Mouse (Mus musculus) adipocyte (in vitro differentiated cells): ENCODE measurements around the gene Yes1.
"Not testable (repeated sequence)": the region's sequence is repeated elsewhere in the genome, so short reads cannot be mapped to it uniquely, and the experiment has no call there.

ENCODE experiments used
- DNase-seq: peaks from one replicate; pipeline ENCODE4 v3.0.0-alpha.2; 2016; ENCODE audit warnings: low spot score

Yes1 gene

DNA sequence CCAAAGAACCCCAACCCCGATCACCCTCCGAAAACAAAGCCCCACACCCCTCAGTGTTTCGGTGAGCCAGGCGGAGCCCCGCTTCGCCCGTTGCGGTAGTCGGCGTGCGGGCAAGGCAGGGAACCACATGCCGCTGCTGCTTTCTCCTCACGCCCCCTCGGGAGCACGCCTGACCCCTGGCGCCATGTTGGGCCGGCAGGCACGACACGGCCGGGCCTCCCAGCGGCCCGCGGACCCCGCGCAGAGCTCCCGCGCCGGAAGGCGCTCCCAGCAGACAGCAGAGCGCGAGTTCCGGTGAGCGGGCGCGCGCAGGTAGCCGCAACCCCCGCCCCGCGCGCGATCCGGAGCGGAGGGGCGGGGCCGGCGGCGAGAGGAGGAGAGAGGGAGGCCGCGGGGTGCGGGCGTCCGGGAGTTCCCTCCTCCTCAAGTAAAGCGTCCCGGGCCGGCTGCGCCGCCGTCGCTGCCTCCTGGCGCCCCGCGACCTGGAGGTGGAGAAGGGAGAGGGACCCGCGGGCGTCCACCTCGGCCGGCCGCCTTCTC, at the start of gene Yes1:
TSS of gene Yes1 (plus strand) at position 371 of the 540 bp plus-strand sequence.
- peak; percentile 80 for DNase-seq

DNA sequence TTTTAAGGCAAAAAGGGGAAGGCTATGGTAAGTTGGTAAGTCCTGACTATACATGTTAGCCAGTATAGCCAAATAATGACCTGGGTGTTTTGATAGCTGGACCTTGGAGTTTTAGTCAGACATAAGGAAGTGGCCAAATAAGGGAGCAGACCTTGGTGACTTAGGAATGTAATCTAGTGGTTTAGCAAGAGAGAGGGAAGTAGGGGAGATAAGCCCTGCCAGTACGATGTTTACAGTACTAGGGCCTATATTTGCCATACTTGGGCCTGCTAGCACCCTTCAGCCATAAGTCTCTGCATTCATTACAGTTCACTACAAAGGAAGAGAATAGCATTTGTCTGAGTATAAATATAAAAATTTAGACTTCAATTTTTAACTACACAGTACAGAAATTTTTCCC, 46.3 kb upstream of the Yes1 start:
- DNase-seq, result no peak

DNA sequence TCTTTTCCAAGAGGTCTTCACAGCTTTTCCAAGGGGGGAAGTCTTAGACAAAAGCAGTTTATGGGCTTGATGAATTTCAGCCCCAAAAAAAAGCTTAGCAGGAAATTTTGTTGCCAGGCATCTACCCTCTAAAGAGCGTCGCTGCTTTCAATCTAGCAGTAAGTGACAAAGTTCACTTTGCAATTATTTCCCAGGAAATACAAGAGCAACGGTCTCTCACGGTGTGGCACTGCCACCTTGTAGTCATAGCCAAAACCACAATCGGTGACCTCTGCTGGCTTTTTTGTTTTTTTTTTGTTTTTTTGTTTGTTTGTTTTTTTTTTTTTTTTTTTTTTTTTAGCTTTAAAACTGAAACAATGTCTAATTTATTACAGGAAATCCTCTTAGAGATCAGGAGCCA, 39.2 kb upstream of the Yes1 start:
- no peak for DNase-seq

DNA sequence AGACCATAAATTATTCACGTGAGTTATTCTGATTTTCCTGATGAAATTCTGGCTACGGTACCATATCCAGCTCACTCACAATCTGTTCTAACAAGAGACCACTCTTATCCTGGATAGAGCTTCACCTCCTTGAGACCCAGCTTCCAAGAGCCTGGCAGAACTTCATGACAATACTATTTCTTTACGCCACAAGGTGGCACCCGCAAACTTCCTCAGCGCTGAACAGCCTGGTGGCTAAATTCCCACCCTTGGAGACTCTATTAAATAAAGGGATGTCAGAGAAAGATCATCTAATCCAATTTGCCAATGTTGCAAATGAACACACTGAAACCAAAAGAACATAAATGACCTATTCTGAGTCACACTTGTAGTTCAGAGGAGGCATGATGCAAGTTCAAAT, 22.8 kb upstream of the Yes1 start:
- DNase-seq, result peak; percentile 72

DNA sequence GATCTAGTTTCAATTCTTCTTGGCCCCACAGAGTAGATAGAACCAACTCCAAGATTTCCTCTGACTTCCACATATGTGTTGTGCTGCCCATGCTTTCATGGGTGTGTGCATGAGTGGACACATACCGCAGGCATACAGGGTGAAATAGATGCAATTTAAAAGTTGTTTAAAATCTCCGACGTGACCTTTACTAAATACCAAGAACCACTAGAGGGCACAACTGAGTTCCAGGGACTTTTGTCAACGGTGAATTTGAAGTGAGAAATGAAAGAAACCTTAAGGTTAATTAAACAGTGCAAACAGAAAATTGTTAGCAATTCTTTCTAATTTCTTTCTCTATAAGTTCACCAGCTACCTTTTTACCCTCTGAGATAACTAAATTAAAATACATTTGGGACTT, 17.2 kb upstream of the Yes1 start:
- peak; percentile 59 for DNase-seq

DNA sequence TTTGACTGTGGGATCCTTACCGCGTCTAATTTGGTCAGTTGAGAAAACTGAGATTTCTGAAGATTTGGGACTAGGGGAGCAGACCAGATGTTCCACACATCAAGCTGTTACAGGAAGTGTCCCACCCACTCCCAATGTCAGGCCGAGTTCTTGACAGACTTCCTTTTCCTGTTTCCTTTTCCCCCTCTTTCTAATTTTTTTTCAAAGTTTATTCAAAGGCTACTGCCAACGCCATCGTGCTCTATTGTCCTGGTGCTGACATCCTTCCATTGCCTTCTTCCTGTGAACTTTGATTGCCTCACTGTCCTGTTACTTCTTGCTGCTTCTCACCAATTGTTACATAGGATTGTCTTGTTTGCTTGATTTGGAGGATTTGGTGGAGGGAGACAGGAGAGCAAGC, 16.6 kb upstream of the Yes1 start:
- no peak for DNase-seq

DNA sequence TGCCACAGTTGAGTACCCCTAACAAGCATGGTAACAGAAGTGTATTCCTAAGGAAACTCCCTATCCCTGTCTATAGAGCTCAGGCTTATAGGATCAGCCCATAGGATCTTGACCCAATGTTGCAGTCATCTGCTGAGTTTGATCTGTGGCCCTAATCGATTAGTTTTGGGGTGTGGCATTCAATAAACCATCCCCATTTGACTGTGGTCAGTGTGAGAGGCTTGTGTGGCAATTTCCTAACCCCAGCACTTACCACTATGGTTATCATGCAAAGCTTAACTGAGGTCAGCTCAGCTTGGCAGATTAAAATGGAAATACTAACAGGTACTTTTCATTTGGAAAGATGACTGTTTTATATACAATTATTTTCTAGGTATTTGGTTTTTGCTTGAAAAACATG, 5.1 kb upstream of the Yes1 start:
- DNase-seq, result no peak

DNA sequence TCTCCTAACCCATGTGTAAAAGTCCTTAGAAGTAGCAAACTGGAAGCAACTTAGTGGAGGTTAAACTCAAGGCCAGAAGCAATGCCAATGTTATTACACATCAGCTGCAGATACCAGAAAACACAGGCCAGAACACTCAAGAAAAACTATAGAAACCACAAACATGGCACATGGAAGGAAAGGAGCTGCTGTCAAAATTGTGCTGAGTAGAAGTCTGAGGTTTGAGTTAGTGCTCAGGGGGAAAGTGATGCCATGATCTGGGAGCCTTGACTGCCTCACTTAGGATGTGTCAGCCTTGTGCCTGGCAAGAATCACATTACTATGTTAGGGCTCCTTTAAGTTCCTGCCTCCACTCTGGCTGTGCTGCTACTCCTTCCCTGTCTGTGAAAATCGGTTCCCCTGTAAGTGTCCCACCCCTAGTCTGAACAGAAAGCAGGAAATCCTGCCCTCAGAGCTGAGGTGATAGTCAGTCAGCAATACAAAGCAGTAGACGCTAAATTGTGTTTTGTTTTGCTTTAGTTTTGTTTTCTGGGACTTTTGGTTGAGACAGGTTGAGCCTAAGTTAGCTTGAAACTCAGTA, 3.1 kb upstream of the Yes1 start:
- DNase-seq, result no peak

DNA sequence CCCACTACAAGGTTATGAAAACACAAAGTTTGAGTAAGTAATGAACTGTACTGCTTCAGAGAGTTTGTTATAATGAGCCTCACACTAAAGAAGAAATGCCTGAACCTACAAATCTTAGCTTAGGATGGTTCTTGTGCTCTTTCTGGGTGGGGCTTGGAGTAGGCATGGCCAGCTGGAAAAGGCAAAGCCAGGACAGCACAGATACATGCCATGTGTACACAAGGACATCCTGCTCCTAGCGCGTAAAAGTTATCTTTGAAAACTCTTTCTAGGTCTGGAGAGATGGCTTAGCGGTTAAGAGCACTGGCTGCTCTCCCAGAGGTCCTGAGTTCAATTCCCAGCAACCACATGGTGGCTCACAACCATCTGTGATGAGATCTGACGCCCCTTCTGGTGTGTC, 2.5 kb upstream of the Yes1 start:
- no peak for DNase-seq

DNA sequence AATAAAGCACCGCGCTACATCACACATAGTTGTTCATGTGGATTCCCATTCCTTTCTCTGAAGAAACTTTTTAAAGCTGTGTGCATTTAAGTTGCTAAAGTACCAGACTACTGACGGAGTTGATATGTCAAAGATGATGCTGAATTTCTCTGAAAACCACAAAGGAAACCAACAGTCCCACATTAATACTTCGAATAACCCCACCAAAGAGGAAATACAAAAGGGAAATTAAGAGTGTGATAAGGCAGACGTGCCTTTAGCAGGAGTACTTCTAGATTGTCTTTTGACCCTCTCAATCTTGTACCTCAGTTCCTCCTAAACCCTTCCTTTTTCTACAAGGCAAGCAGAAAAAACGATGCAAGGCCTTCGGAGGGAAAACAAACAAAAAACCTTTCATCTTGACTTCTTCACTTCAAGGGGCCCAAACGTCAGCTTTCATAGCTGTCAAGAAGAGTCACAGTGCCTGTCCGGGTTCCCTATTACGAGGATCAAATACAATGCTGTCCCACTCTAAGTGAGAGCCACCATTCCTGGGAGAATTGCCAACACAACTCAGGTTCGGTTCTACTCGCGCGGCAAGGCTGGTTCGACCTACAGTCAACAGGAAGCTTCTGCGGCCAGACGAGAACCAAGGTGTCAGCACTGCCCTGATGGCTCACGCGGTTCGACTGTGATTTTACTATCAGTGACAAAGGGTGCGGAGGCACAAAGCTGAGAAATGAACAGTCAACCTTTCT, 739 bp upstream of the Yes1 start:
- peak; percentile 45 for DNase-seq

DNA sequence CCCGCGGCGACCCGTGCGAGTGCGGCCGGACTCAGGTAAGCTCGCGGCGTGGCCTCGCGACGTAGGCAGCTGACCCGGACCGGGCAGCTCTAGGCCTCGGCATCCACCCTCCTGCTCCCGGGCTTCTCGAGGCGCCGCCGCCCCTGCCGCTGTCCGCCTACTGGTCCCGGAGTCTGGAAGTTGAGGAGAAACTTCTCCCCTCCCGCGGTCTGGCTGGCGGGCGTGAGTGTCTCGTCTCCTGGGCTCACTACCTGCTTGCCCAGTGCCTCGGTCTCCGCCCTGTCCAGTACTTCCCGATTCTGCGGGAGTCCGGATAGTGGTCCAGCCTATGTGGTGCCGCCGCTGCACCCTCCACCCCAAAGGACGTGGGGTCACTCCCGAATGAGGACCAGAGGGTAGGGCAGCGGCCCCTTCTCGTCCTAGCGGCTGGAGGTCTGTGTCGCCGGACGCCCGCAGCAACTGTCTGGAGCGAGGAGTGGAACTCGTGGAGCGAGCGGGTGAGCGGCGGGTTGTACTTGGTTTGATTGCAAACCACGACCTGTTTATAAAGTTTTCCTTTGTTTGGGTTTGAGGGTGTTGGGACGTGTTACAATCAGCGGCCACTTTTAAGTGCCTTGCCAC, 480 bp downstream of the Yes1 start:
- DNase-seq, result peak; percentile 53

DNA sequence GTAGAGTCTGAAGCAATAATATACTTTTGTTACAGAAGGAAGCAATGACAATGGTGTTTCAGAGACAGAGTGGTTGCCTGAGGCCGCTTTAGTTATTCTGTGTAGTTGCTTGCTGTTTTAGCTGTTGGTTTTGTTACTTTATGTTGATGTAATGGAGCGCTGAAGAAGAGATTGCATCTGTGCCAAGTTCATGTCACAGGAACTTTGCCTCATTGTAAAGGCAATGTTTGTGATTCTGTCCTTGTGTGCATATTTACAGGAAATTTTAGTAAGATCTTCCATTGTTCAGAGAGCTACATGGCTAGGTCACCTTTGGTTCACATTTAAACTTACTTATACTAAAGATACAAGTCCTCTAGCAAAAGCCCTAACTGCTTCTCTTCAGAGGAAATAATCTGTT, 3.3 kb downstream of the Yes1 start:
- DNase-seq, result peak; percentile 22

DNA sequence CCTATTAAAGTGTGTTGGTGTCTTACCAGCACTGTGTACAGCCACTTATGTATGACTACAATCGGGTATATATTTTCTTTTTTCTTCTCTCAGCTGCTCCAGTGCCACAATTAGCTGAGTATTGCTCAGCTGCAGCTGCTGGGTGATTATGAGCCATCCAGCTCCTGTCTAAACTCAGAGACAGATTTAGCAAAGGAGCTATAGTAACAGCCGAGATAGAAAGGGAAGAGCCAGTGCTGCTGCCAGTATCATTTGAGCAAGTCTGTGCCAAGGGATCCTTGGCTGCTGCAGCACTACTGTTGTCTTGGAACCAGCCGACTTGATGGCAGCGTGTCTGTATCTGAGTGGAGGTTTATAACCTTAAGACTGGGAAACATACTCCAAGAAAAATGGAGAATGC, 3.7 kb downstream of the Yes1 start:
- peak; percentile 69 for DNase-seq

DNA sequence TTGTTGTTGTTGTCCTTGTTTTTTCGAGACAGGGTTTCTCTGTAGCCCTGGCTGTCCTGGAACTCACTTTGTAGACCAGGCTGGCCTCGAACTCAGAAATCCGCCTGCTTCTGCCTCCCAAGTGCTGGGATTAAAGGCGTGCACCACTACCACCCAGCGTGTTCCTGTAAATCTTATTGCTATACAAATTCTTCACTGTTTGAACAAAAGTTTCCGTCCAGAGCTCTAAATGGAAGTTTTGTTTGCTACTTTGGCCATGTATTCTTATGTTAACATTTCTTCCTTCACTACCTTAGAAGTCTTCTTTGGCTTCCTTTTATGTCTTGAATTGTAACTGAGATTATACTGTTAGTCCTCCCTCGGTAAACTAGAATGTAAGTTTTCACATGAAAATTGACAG, 5.5 kb downstream of the Yes1 start:
- not testable (repeated sequence) for DNase-seq

DNA sequence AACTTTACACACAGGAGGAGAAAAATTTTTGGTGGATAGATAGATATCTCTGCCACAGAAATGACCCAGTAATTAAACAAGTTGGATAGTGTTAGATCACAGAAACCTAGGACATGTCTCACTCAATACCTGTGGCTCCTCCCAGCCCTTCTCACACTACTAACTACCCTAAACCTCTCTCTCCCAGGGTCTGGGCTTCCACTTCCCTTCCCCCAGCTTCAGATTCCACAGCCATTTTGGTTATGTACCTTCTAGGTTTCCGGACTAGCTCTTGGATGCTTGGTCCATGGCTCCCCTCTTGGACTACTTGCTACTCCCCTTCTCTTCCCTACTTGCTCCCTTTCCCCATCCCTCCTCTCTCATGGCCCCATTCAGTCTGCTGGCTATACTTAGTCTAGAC, 6.9 kb downstream of the Yes1 start:
- DNase-seq, result no peak

DNA sequence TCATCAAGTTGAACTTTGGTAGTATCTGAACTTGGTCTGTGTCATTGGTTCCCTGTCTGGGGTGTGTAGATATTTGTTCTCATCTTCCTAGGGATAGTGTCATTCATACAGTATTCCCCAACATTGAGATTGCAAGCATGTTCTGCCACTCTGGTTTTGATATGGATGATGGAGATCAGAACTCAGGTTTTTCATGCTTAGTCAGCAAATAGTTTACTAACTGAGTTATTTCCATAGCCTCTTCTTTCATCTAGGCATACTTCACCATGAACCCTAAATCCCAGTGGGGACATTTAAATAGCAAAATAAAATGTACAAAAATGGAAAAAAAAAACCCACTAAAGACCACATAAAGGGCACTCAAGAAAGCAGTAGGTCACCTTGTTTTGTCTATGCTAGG, 12.7 kb downstream of the Yes1 start:
- DNase-seq, result no peak

DNA sequence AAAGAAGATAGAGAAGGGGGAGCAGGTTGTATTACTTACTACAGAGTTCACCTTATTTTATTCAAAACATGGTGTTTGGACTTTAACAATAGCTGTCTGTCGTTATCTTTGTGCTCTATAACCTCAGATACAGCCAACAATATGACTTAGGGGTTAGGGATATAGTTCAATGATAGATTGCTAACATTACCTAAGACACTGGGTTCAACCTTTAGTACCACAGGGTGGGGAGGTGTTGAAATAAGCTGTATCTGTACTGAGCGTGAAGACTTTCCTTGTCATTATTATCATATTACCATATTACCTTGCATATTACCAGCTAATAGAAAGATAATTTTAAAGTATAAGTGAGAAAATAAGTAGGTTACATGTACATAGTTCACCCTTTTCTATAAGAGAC, 13.8 kb downstream of the Yes1 start:
- no peak for DNase-seq

DNA sequence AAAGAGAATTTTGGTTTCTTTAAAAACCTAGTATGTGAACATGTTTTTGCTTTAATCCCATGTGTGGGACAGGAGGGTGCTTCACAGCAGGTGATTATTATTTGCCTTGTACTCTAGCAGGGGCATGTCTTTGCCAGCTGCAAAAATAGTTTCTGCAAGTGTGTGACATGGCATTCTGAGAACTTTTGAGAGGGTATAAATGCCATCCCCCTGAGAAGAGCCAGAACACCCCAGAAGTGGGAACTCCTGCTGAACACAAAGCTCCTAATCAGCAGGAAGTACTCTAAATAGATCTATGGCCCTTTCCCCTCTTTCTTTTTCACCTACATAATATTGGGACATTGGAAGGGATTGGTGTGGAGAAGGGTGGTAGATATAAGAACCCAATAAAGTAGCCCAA, 22.2 kb downstream of the Yes1 start:
- DNase-seq, result no peak

DNA sequence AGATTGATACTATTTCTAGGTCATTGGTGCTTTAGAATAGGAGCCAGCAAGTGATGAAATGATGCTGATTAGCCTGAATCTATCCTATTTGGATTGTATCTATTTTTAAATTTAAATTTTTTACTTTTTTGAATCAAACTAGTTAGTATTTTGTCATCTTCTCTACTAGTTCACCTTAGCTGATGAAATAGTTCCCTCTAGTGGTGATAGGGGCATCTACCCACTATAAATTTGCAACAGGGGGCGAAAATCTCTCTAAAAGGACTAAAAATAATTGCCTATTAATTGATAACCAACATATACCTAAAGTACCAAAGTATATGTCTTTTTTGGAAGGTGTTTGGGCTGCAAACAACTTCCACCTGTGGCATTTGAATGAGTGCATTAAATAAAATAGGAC, 46.4 kb downstream of the Yes1 start:
- peak; percentile 53 for DNase-seq

DNA sequence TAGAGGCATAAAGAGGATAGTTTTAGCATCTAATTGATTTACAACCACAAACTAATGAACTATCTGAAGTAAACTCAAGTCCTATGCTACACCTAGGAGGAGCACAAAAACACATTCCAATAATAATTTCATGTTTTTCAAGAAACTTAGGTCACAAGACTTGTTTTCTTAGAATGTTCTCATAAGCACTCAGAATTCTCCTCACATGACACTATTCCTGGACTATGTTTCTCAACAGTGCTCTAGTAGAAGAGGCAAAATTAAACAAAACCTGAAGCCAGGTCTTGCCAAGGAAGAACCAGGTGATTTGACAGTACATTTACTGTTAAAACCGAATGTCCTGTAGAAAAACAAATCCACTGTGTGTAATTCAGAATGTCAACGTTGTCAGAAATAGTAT, 71.5 kb downstream of the Yes1 start:
- DNase-seq, result peak; percentile 34

DNA sequence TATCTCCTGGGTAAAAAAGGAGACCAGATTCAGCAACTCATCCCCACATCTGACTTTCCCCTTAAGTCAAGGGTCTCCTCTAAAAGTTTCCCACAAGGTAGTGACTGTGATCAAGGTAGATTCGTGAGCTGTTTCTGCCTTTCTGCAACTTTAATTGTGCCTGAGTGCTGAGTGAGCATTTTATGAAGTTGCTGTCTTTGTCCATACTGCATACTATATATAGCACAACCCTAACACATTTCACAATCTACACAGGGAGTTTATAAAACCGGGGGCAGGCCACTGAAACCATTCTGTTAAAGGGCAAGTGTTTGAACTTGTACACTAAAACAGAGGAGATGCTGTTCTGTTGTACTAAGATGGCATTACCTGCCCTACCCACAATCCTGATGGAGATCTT, 82.4 kb downstream of the Yes1 start:
- DNase-seq, result no peak

DNA sequence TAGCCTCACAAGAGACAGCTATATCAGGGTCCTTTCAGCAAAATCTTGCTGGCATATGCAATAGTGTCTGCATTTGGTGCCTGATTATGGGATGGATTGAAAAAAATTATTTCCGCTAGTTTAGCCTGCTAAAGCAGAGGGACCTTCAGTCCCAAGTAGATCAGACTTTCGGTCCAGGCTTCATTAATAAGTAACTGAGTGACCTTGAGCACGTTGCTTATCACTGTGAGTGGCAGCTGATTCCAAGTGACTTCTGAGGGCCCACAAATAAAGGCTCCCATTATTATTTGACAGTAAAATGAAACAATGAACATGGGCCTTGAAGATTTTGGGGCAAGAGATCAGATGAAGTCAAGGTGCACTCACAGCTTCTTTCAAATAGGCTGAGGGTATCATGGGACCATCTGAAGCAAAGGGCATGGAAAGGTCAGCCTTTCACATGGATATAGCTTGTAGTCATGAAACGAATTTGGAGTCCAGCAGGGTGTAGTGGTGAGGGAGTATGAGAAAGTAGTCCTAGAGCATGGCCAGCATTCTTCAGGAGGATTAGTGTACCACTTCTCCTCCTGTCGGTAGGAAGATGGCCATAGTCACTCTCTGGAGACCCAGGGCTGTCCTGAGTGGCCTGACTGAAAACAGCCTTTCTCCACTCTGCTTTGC, 86.4 kb downstream of the Yes1 start:
- DNase-seq, result no peak

DNA sequence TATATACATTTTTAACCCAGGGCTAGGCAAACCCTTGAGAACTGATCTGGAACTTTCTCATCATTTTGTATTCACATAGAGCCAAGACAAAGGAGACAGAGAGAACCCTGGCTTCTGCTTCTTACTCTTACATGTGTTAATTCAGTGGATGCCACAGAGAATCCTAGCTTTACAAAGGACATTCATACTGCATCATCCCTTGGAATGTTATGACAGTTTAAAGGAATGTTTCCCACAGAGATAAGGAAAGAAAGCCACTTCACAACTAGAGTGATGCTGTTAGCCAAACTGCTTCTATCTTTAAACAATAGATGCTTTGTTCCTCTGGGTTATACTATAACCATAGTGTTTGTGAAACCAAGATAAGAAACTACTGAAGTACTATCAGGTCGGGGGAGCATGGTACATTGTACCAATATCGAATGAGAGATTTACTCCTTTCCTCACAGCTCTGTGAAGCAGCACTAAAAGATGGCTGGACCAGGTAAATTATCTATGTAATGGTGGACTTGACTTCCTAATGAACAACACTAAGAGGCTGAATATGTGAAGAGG, 95.3 kb downstream of the Yes1 start:
- DNase-seq, result no peak
